Mouse (Mus musculus): ENCODE measurements around the gene Rgs8.

DNA sequence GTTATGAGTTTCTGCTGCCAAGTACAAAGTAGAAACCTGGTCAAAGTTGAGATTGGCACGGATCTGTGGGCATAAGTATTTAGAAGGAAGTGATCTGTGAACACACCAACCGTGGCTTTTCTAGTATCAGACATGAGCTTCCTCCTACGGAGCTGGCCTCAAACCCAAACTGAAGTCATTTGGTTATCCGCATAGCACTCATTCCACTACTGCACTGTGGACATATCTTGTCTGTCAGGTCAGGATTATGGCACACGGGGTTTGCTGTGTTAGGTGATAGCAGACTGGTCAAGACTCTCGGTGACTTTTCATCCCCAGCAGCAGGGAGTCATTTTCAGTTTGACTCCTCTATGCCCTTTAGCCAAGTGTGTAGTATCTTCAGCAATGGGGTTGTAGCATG lies 20.1 kb upstream of the Rgs8 start:
- TF ChIP-seq CTCF (IDR thresholded peaks at IDR 0.05; ENCODE audit: insufficient read depth, low read depth, low read length) (no peak), POLR2A (IDR thresholded peaks at IDR 0.05; ENCODE audit: insufficient read depth, low read depth, low read length) (no peak)
